ENCODE assay signal across 33 mouse cellular contexts in the genomic region with DNA sequence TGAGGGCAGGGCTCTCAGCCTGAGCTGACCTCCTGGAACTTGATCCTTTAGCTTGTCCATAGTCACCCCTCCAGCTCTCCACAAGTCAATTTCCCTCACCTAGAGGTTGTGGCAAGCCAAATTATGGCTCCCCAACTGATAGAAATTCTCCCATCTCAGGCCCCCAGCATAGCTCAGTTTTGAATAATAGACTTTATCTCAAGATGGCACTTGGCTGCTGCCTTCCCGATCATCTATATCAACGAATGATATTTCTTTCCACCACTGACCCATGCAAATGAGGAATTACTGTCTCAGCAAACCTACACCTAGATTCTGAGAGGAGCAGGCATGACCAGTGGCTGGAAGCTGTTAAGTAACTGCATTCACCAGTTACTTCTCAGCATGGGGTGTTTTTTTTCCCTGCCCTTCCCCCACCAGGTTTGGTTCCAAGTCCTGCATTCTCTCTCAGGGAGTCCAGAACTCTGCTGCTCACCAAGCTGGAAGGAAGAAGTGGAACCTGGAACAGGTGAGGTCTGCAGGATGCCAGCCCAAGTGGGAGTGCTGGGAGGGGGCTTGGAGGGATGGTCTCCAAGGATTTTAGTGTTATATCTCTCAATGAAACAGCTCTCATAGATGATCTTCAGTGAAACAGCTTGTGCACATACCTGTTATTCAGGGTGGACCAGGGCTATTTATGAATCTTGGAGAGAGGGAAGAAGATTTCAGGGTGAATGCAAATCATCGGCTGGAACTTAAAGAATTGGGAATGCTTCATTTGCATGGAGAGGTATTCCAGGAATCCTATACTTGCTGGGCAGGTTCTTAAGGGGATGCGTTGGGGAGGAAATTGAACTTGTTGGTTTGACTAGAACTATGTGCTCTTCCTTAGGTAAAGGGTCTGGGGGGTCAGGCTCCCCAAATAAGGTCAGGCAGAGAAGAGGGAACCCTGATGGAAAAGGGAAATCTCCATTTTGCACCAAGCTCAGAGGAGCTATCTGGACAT. TPM values are rescaled to one million over a fixed set of nuclear protein-coding genes. Genes with fewer than 3 reads are reported as not detected.
A peak's percentile ranks its signal among the peaks of the same experiment; 100 is the strongest.
DNase-seq lines count a peak whose midpoint lies in the region; ATAC-seq and TF ChIP-seq lines count a peak whose summit lies in the region.
"Had no signal": no experiment of that assay in that cellular context is flagged by ENCODE, and none has a peak within 500 bp of the region (broad histone marks: within the 10 kb centered on the region; RNA-seq: fewer than 3 reads in every experiment).

No protein-coding gene starts in this region.

- H3K27ac ChIP-seq in ES-E14 (ENCODE audit: insufficient read depth, low read depth, low read length, poor library complexity, severe bottlenecking), result peak overlapping the region; percentile 62; the same call in 1 of the 2 replicates
- no peak overlapping the region for H3K27ac ChIP-seq in forebrain, postnatal 0 days (ENCODE audit: low read depth, low read length)
- H3K27ac ChIP-seq in hindbrain, postnatal 0 days, result no peak overlapping the region
- H3K27ac ChIP-seq: heart, adult 2 months; hindbrain, embryonic 15.5 days; left cerebral cortex, adult 2 months; limb, embryonic 15.5 days; liver, embryonic 14.5 days; midbrain, embryonic 13.5 days; neural tube, embryonic 12.5 days had no signal

- no peaks in the 10 kb centered on the region for H3K36me3 ChIP-seq in ES-E14 (ENCODE audit: control insufficient read depth, insufficient read depth, low read length, poor library complexity, severe bottlenecking)
- no peaks in the 10 kb centered on the region for H3K36me3 ChIP-seq in forebrain, postnatal 0 days (ENCODE audit: insufficient read depth)
- no peaks in the 10 kb centered on the region for H3K36me3 ChIP-seq in hindbrain, postnatal 0 days (ENCODE audit: insufficient read depth, low read length)
- H3K36me3 ChIP-seq: hindbrain, embryonic 15.5 days; limb, embryonic 15.5 days; midbrain, embryonic 13.5 days; neural tube, embryonic 12.5 days had no signal

- H3K9ac ChIP-seq in ES-E14 (ENCODE audit: insufficient read depth, low read depth, low read length, poor library complexity, severe bottlenecking), result no peak overlapping the region
- H3K9ac ChIP-seq in forebrain, postnatal 0 days, result no peak overlapping the region
- no peak overlapping the region for H3K9ac ChIP-seq in hindbrain, postnatal 0 days (replicated peaks; ENCODE audit: low read length)
- H3K9ac ChIP-seq: hindbrain, embryonic 15.5 days; limb, embryonic 15.5 days; liver, embryonic 14.5 days; lung, embryonic 14.5 days; midbrain, embryonic 13.5 days; neural tube, embryonic 12.5 days had no signal

- no peaks in the 10 kb centered on the region for H3K27me3 ChIP-seq in forebrain, postnatal 0 days (ENCODE audit: insufficient read depth, low read length)
- H3K27me3 ChIP-seq in hindbrain, postnatal 0 days (ENCODE audit: insufficient read depth, low read length), result no peaks in the 10 kb centered on the region
- H3K27me3 ChIP-seq: hindbrain, embryonic 15.5 days; limb, embryonic 15.5 days; midbrain, embryonic 13.5 days; neural tube, embryonic 12.5 days; Patski had no signal

- DNase-seq in 3T3-L1 (ENCODE audit: low read depth, low spot score) (peak; percentile 45), ES-E14 (ENCODE audit: low read depth, low spot score) (no peak), adipocyte (ENCODE audit: low spot score) (peak; percentile 58)
- peak; percentile 68 for DNase-seq in kidney, postnatal 14 days
- no peak for DNase-seq in forebrain, postnatal 0 days
- no peak for DNase-seq in frontal cortex, postnatal 10 days (ENCODE audit: low spot score in 2 of 2)
- no peak for DNase-seq in hindbrain, postnatal 0 days (ENCODE audit: low spot score)
- DNase-seq in lung, postnatal 14 days, result no peak
- DNase-seq: adrenal gland, postnatal 25 days; cerebellum, adult 9-10 months; gastrocnemius, postnatal 25 days; heart, adult 2 months; left cerebral cortex, postnatal 4 days; lung, embryonic 14.5 days; lung, postnatal 36 days; right cerebral cortex, postnatal 14 days; spleen, adult 18-20 months had no signal

- TF ChIP-seq CTCF in forebrain, postnatal 0 days (IDR thresholded peaks at IDR 0.05; ENCODE audit: low read depth), result no peak
- no peak for TF ChIP-seq CTCF in hindbrain, postnatal 0 days (IDR thresholded peaks at IDR 0.05; ENCODE audit: low read depth)

- no peaks in the 10 kb centered on the region for H3K9me3 ChIP-seq in ES-E14 (ENCODE audit: control insufficient read depth, insufficient read depth, low read depth, low read length)
- H3K9me3 ChIP-seq in forebrain, postnatal 0 days (ENCODE audit: low read length), result no peaks in the 10 kb centered on the region
- H3K9me3 ChIP-seq in hindbrain, postnatal 0 days (ENCODE audit: low read length), result no peaks in the 10 kb centered on the region
- H3K9me3 ChIP-seq: hindbrain, embryonic 15.5 days; limb, embryonic 15.5 days; midbrain, embryonic 13.5 days; neural tube, embryonic 12.5 days had no signal

- in situ Hi-C loops in ES-E14 (cut with MboI; ENCODE audit: low sequenced_read_pairs in 2 of 2, unreplicated experiment in 2 of 2), result no loop called here

- peaks cover 0 to 8% of the 10 kb centered on the region in 2 experiments; a peak in 2 of 4 replicates for H3K4me1 ChIP-seq in ES-E14 (ENCODE audit: control insufficient read depth in 2 of 2, insufficient read depth in 2 of 2, low read length in 2 of 2, poor library complexity in 1 of 2)
- H3K4me1 ChIP-seq in forebrain, postnatal 0 days (ENCODE audit: insufficient read depth), result no peaks in the 10 kb centered on the region
- no peaks in the 10 kb centered on the region for H3K4me1 ChIP-seq in hindbrain, postnatal 0 days (ENCODE audit: insufficient read depth, low read length)
- H3K4me1 ChIP-seq: hindbrain, embryonic 15.5 days; limb, embryonic 15.5 days; midbrain, embryonic 13.5 days; neural tube, embryonic 12.5 days had no signal

- no peak overlapping the region for H3K4me2 ChIP-seq in forebrain, postnatal 0 days (ENCODE audit: low read depth)
- no peak overlapping the region for H3K4me2 ChIP-seq in hindbrain, postnatal 0 days (ENCODE audit: low read depth, low read length)
- H3K4me2 ChIP-seq: hindbrain, embryonic 15.5 days; limb, embryonic 15.5 days; lung, embryonic 14.5 days; midbrain, embryonic 13.5 days; neural tube, embryonic 12.5 days had no signal

- ATAC-seq in forebrain, postnatal 0 days, result no peak
- ATAC-seq in hindbrain, postnatal 0 days, result no peak
- ATAC-seq: forebrain, embryonic 14.5 days; intestine, postnatal 0 days; midbrain, embryonic 13.5 days had no signal

- 79% methylated on average over 4 of the region's 4 CpGs for WGBS in forebrain, postnatal 0 days
- WGBS in hindbrain, postnatal 0 days, result 78% methylated on average over 4 of the region's 4 CpGs

- no peak overlapping the region for H3K4me3 ChIP-seq in ES-E14 (ENCODE audit: insufficient read depth in 1 of 2, low read depth in 1 of 2, low read length in 2 of 2, poor library complexity in 1 of 2, severe bottlenecking in 1 of 2)
- no peak overlapping the region for H3K4me3 ChIP-seq in forebrain, postnatal 0 days (ENCODE audit: low read depth, low read length)
- no peak overlapping the region for H3K4me3 ChIP-seq in hindbrain, postnatal 0 days (ENCODE audit: low read length)
- H3K4me3 ChIP-seq: heart, adult 2 months; hindbrain, embryonic 15.5 days; left cerebral cortex, adult 2 months; limb, embryonic 15.5 days; megakaryocyte, embryonic 14.5 days; midbrain, embryonic 13.5 days; neural tube, embryonic 12.5 days had no signal

TF ChIP-seq in ES-E14, 5 proteins besides CTCF, POLR2A, EP300 and RAD21:
- TF ChIP-seq CHD2 (IDR thresholded peaks at IDR 0.05; ENCODE audit: low read depth, low read length) (no peak; the same call in 1 of the 2 replicates), ZC3H11A (IDR thresholded peaks at IDR 0.05; ENCODE audit: borderline replicate concordance, low read depth, low read length) (no peak), ZNF384 (IDR thresholded peaks at IDR 0.05; ENCODE audit: low read depth, low read length) (peak; percentile 79), MAFK (IDR thresholded peaks at IDR 0.05; ENCODE audit: insufficient read depth, low read depth, low read length) (no peak)

RNA-seq across cellular contexts. Expression of gene Ccl9, which starts 3.5 kb away (rescaled TPM):
- 0.18 TPM in 1 of 2 replicates, not detected in the other for total RNA-seq in ES-E14 (2012; rRNA removed)
- 1.2 and 1.8 TPM in 2 replicates for total RNA-seq in forebrain, postnatal 0 days (2014; rRNA removed)
- 2.5 and 3.4 TPM in 2 replicates for polyA plus RNA-seq in forebrain, postnatal 0 days (2015; fragmentation: Nextera tagmentation; extraction: Ambion mirVana)
- 0.97 and 1.9 TPM in 2 replicates for total RNA-seq in hindbrain, postnatal 0 days (2014; rRNA removed)
- polyA plus RNA-seq in hindbrain, postnatal 0 days (2015; fragmentation: Nextera tagmentation; extraction: Ambion mirVana), result 1.7 and 1.9 TPM in 2 replicates

RNA-seq across cellular contexts. Expression of gene Ccl6, which starts 11.0 kb away (rescaled TPM):
- total RNA-seq in ES-E14 (2012; rRNA removed), result 0.36 and 0.42 TPM in 2 replicates
- 0.77 and 5.0 TPM in 2 replicates for total RNA-seq in forebrain, postnatal 0 days (2014; rRNA removed)
- 3.5 and 3.7 TPM in 2 replicates for polyA plus RNA-seq in forebrain, postnatal 0 days (2015; fragmentation: Nextera tagmentation; extraction: Ambion mirVana)
- 0.40 TPM in 1 of 2 replicates, not detected in the other for total RNA-seq in hindbrain, postnatal 0 days (2014; rRNA removed)
- 3.3 and 3.7 TPM in 2 replicates for polyA plus RNA-seq in hindbrain, postnatal 0 days (2015; fragmentation: Nextera tagmentation; extraction: Ambion mirVana)
- polyA plus RNA-seq: C2C12, Patski had no signal

RNA-seq across cellular contexts. Expression of gene Ccl5, which starts 51.6 kb away (rescaled TPM):
- total RNA-seq in ES-E14 (2012; rRNA removed), result not detected in 2 replicates
- not detected in 2 replicates for total RNA-seq in forebrain, postnatal 0 days (2014; rRNA removed)
- 0.98 and 1.1 TPM in 2 replicates for polyA plus RNA-seq in forebrain, postnatal 0 days (2015; fragmentation: Nextera tagmentation; extraction: Ambion mirVana)
- not detected in 2 replicates for total RNA-seq in hindbrain, postnatal 0 days (2014; rRNA removed)
- polyA plus RNA-seq in hindbrain, postnatal 0 days (2015; fragmentation: Nextera tagmentation; extraction: Ambion mirVana), result 0.38 TPM in 1 of 2 replicates, not detected in the other
- total RNA-seq: gastrocnemius, postnatal 25 days; heart, postnatal 25 days; layer of hippocampus, postnatal 10 days; left cerebral cortex, adult 2 months; left cerebral cortex, postnatal 4 days had no signal
- polyA plus RNA-seq: hindbrain, embryonic 15.5 days; midbrain, embryonic 13.5 days; neural tube, embryonic 12.5 days had no signal

RNA-seq across cellular contexts. Expression of gene Heatr9, which starts 59.9 kb away (rescaled TPM):
- total RNA-seq in ES-E14 (2012; rRNA removed), result not detected in 2 replicates
- total RNA-seq in forebrain, postnatal 0 days (2014; rRNA removed), result not detected in 2 replicates
- polyA plus RNA-seq in forebrain, postnatal 0 days (2015; fragmentation: Nextera tagmentation; extraction: Ambion mirVana), result not detected in 2 replicates
- not detected in 2 replicates for total RNA-seq in hindbrain, postnatal 0 days (2014; rRNA removed)
- polyA plus RNA-seq in hindbrain, postnatal 0 days (2015; fragmentation: Nextera tagmentation; extraction: Ambion mirVana), result not detected in 2 replicates
- total RNA-seq: adrenal gland, postnatal 25 days; gastrocnemius, postnatal 25 days; heart, adult 2 months; heart, postnatal 25 days; layer of hippocampus, postnatal 10 days; left cerebral cortex, adult 2 months; left cerebral cortex, postnatal 4 days had no signal
- polyA plus RNA-seq: brain, embryonic 14.5 days; C2C12; embryonic facial prominence, embryonic 14.5 days; forebrain, embryonic 14.5 days; heart, adult 2 months; heart, embryonic 14.5 days; hindbrain, embryonic 15.5 days; intestine, postnatal 0 days; limb, embryonic 15.5 days; liver, embryonic 14.5 days; midbrain, embryonic 13.5 days; neural tube, embryonic 12.5 days; Patski had no signal

Comparison
In these comparisons a context has a peak if more than half of its experiments do, and no peak if none do; other contexts are left out.
1. DNase-seq: peak in 3T3-L1 (single experiment), adipocyte (single experiment) and kidney, postnatal 14 days (single experiment); none in ES-E14 (single experiment), forebrain, postnatal 0 days (single experiment), frontal cortex, postnatal 10 days (0 of 2), hindbrain, postnatal 0 days (single experiment) and lung, postnatal 14 days (single experiment).